Mouse (Mus musculus) left cerebral cortex, postnatal 10 days (tissue): ENCODE measurements around the gene Tnpo1. TPM values are rescaled to one million over a fixed set of nuclear protein-coding genes. Genes with fewer than 3 reads are reported as not detected.

Experiments
- DNase-seq, 2 experiments: peaks; one replicate each; pipeline ENCODE4 v3.0.0; 2021 to 2022; ENCODE audit warnings: low spot score in 2 of 2, mixed read lengths in 1 of 2; ENCODE audit errors: extremely low spot score in 1 of 2
- intact Hi-C: fragments of 180-260 bp; cut with DNase I; formaldehyde crosslinking; loops from one replicate; pipeline ENCODE4 v1.15.1; 2025
- total RNA-seq, 2 experiments: library from RNA; stranded (reverse); gene quantifications; 2 replicates each; pipeline ENCODE4 v1.2.3; 2021

Tnpo1 gene
- total RNA-seq, result 10 to 100 TPM; 66.4 to 66.9 TPM

DNA sequence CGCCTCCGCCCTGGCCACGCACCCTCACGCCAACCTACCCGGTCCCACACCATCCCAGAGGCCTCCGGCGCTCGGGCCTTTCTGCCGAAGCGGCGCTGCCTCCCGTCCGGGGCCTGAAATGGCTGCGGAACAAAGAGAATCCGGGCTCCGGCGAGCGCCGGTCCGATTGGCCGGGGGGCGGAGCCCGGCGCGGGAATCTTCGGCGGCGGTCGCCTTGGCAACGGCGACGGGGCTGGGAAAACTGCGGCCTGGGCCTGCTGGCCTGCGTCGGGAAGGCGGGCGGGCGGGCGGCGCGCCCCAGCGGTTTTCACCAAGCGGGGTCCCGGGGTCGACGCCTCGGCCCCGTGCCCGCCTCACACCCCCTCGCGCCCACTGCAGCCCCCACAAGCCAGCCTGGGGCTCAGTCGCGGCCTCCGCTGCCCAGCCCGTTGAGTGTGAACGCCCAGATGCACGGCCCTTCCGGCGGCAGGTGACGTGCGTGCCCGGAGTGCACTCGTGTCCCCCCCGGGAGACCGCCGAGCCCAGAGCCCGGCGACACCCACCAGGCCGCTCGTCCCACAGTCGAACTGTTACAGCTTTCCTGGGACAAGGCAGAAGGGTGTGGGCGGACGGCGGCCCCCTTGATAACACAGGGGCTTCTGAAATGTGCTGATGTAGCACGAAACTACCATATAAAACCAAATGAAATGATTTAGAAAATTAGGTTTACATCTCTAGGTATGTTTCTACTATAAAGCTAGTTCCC, at the start of gene Tnpo1:
Gene Tnpo1 (minus strand): TSS at position 172 of the 745 bp plus-strand sequence.
- DNase-seq, result peak; percentile 88 to 97
- intact Hi-C loops, result loop anchor here (10.0 kb wide), 1 partner anchor 148 kb away; no protein-coding TSS in a partner anchor

DNA sequence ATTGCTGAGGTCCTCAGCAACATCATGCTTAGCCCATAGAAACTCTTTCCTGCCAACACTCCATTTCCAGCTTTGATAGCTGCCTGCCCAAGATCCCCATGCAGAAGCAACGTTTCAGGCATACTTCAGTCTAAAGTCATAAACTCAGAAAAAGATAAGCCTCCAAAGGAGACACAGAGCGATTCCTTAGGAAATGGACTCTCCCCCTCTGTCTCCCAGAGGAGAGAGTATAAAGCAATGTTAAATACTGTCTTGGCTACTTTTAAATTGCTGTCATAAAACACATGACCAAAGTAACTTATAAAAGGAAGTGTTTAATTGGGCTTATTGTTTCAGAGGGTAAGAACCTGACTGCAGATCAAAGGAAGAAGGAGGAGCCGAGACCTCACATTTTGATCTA, 45.9 kb upstream of the Tnpo1 start:
- intact Hi-C loops, result no loop called here
- no peak for DNase-seq

DNA sequence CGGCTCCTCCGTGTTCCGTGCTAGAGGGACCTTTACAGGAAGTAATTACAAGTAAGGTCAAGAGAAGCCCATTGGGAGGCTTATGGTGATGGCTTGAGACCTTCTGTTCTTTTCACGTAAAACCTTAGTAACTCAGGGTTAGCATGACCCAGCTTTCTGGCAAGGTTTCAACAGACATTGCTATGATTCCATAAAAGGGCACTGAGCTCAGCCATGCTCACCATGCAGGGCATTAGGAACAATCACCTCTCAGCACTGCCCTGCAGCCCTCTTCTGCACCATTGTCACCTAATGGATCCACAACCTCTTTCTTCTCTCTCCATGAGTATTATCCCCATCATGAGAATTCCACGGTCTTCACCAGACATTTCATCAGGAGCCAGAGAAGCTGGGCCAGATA, 45.5 kb upstream of the Tnpo1 start:
- DNase-seq, result no peak
- intact Hi-C loops, result no loop called here

DNA sequence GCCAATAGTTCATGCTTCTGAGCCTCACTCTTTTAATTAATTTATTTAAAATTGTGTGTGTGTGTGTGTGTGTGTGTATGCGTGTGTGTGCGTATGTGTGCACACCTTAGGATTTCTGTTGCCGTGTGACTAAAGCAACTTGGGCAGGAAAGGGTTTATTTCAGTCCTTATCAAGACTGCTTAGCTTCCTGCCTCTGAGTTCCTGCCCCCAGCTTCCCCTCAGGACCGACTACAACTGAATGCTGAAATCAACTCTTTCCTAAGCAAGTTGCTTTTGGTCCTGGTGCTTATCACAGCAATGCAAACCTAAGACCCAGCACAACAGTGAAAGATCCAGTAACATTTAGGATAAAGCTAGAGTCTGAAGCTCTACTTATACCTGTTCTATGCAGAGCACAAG, 42.3 kb upstream of the Tnpo1 start:
- intact Hi-C loops, result no loop called here

DNA sequence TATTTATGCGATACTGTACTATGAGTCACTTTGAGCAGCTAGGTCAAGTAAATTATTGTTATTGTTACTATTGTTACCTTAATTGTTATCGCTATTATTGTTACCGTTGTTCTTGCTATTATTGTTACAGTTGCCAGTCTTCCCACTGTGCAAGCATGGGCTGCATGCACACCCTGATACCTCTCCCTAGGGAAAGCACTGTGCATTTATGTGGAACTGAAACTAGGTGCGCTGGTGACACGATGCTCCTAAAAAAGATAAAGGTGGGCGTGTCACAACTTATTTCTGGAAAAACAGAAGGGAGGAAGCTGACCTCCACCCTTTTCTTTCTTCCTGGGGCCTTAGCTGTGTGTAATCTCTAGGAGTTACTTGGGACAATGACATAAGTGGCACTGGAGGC, 41.8 kb upstream of the Tnpo1 start:
- intact Hi-C loops, result no loop called here
- no peak for DNase-seq

More for the DNA sequence above, 42.3 kb upstream of the Tnpo1 start:
- no peak for DNase-seq

DNA sequence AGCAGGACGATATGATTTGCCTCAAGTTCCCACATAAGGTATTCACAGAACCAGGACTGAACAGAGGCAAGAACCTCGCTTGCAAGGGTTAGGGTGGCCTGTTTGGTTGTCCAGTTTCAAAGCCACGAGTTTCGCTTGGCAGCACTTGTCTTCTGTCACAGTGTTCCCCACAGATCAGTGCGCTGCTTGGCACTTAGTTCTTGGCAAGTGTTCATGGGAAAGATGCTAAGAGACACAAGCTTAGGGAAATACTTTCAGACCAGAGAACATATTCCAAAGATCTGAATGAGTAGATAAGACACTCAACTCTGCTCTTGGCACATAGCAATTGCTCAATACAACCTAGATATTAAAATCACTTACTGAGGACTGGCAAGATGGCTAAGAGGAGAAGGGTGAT, 40.4 kb upstream of the Tnpo1 start:
- DNase-seq, result no peak

DNA sequence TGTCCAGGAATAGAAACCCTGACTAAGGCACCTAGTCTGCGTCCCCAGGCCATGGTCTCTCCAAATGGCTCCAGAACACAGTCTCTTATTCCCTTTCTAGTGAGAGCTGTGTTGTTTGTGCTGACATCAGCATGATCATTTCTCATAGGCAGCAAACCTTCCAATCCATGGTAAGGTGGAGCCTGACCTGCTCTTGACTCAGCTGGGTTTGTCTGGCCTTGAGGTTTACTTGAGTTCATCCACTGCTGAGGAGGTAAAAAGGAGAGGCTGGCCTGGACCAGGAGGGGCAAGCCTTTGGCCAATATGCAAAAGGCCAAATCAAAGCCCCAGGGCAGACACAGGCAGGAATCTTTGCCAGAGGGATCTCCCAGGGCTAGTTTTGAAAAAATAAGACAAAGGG, 37.4 kb upstream of the Tnpo1 start:
- intact Hi-C loops, result no loop called here
- DNase-seq, result no peak

More for the DNA sequence above, 40.4 kb upstream of the Tnpo1 start:
- intact Hi-C loops, result no loop called here

DNA sequence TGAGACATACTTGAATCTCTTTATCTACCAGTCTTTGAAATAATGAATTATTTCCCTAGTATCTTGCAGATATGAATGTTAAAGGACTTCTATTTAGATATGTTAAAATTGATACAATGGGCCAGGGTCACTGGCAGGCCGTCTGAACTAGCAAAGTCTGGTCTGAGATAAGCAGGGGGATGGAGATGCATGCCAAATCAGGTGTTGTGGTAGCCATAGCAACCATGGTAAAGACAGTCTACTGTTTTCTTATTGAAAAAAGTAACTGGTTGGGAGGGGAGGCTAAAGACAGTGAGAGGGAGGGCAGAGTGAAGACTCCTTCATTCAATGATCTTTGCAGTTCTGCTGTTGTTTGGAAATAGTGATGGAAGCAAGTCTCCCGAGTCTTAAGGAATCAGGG, 32.0 kb upstream of the Tnpo1 start:
- intact Hi-C loops, result no loop called here

DNA sequence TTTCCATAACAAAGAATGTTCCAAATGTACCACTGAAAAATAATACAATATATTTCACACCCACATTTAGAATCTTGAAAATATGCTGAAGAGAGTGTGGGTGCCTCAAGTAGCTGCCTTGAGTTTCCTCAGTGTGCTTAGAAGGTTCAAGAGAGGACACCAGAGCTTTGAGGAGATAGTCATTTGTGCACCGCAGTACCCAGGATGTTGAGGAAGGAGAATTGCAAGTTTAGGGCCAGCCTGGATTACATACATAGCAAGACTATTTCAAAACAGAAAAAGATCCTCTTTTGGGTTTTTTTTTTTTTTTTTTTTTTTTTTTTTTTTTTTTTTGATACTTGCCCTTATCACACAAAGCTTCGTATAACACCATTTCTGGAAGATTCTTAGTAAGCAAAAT, 30.0 kb upstream of the Tnpo1 start:
- DNase-seq, result no peak
- intact Hi-C loops, result no loop called here

More for the DNA sequence above, 32.0 kb upstream of the Tnpo1 start:
- DNase-seq, result no peak

DNA sequence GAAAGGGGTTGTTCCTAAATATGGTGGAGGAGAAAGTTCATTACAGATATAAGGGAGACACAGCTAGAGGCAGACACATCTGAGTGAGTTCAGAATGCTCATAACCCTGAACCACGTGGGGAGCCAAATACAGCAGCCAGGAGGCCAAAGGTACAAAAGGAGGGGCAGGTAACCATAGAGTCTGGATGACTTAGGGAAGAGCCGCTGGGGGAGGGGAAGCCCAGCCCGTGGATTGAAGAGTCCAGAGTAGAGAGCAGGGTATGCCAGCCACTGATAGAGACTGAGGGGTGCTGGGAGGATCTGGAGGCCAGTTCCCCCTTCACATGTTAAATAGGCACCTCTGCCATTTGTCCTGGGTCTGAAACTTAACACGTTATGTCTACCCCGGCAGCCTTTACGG, 29.5 kb upstream of the Tnpo1 start:
- intact Hi-C loops, result no loop called here
- DNase-seq, result no peak

DNA sequence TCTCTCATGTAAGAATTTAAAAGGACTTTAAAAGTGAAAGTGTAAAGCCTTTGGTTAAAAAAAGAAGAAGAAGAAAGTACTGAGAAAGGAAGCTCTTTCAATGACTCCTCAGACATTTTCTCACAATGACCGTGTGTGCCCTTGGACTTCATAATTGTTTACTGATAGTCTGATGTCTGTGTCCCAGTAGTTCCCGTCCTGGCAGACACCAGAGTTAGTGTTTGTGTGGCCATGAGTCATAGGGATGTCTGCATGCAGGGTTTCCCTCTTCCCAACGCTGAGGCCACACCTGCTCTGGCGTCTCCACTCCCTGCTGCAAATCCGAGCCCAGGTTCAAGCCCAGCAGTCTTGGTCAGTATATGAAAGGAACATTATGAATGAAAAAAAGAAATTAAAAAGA, 29.0 kb upstream of the Tnpo1 start:
- no peak for DNase-seq
- intact Hi-C loops, result no loop called here

DNA sequence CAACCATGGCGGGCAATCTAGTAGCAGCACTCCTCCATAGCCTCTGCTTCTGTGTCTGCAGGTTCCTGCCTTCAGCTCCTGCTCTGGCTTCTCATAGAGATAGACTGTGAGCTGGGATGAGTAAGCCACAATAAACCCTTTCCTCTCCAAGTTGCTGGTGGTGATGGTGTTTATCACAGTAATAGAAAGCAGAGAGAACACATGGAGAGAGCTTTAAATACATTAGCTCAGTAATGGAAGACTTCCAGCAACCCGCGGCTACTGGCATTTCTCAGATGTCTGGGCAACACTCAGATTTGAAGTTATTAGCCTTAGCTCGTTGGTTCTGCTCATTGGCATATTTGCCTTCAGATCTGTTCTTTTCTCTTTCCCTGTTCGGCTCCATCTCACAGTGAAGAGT, 27.6 kb upstream of the Tnpo1 start:
- intact Hi-C loops, result no loop called here
- DNase-seq, result peak in 1 of 2 experiments; percentile 45

DNA sequence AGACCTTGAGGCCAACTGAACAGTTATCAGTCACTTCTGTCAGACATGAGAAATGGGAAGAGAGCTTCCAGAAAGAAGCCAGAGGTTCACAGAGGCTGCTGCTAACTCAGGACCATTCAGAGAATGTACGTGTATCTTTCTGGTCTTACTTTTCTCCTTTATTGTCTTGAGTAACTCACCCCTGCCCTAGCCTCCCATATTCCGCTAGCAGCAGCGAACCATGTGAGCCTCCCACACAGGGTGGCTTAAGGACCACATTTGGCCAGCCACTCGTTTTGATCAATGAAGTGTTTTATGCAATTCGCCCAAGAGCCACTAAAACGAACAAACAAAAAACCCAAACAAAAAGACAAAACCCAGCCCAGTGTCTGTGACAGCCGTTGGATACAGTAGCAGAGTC, 25.8 kb upstream of the Tnpo1 start:
- DNase-seq, result no peak
- intact Hi-C loops, result no loop called here

DNA sequence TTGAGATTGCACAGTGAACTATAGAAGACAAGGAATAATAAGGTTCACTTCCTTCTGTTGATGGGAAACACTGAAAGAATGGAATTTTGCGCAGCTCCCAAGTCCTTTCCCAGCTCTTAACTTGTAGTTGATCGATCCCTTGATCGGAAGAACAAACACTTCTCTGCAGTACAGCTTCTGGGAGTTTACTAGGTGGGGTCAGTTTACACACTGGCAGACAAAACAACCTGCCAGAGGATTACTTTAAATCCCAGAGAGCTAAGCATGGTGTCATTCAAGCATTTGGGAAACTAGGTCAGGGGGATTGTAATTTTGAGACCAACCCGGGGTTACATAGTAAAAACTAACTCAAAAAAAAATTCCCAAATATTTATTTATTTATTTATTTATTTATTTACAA, 22.0 kb upstream of the Tnpo1 start:
- no peak for DNase-seq
- intact Hi-C loops, result no loop called here

DNA sequence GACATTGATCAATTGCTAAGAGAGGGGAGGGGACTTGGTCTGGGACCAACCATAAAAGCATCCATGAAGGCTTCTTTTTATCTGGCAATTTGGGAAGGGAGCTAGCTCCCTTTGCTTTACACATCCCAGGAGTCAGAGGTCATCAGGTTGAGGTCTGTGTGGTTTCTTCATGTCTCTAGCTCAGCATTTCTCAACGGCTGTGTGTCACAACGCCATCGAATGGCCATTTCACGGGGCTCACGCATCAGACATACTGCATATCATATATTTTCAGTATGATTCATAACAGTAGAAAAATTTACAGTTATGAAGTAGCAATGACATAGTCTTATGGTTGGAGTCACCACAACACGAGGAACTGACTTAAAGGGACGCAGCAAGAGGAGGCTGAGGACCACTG, 20.2 kb upstream of the Tnpo1 start:
- DNase-seq, result no peak

DNA sequence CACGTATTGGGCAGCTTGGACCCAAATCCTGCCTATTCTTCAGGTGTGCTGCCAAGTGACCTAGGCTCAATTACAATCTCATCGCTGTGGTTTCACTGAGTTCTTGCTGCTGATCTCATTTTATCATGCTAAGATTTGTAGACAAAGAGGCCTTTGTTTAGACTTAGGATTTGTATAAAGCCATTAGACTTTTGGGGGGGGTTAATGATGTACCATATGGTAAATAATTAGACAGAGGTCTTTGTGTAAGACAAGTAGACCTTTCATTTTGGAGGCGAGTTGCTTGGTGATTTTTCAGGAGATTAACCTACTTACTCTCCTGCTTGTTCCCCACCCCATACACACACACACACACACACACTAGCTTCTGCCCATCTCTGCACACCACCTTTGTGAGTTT, 19.7 kb upstream of the Tnpo1 start:
- intact Hi-C loops, result no loop called here
- no peak for DNase-seq

More for the DNA sequence above, 20.2 kb upstream of the Tnpo1 start:
- intact Hi-C loops, result no loop called here

DNA sequence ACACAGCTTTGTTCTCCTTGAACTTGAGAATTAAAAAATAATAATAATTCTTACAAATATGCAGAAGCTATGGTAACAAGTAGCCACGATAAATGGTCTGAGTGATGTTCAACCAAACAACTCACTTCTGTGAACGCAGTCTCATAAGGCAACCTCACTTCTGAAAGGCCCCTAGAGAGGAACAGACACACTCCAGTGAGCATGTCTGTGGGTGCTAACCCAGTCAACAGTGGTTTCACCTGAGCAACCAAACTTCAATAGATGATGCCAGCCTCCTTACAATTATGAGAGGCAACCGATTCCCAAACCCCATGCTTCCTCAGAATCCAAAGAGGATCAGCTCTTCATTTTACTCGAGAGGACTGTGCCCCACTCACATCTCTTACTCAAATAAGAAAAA, 19.2 kb upstream of the Tnpo1 start:
- no peak for DNase-seq
- intact Hi-C loops, result no loop called here

DNA sequence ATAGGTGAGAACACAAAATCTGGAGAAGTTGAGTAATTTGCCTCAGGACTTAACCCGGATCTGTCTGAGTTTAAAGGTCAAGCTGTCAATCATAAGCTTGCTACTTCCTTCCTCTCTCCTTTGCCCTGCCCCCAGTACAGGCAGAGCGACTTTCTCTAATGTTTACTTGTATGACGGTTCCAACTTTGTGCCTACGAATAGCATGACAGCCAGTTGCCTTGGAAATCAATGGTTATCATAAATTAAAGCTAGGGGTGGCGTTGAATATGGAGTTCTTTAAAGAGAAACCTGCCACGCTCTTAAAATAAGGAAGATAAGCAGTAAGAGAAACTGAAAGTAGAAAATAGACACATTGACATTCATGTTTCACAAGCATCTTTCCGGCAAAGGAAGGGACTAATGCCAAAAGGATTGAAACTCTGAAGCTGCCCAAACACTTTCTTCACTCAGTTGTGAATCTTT, 18.5 kb upstream of the Tnpo1 start:
- peak in 1 of 2 experiments; percentile 28 for DNase-seq
- intact Hi-C loops, result no loop called here

DNA sequence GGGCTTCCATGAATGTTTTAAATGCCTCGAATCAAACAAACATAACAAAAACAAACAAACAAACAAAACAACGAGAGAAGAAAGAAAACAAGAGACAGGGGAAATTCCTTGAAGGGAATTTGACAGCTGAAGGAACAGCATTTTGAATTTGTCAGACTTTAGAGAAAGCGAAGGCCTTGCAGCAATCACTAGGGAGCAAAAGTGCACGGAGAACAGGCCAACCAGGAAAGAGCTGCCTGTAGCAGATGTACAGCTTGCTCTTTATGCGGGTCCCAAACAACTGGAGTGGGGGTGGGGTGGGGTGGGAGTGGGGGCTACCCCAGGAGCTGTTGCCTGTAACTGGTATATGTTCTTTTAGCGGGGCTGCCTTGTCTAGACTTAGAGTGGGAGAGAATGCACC, 16.2 kb upstream of the Tnpo1 start:
- DNase-seq, result no peak
- intact Hi-C loops, result no loop called here

DNA sequence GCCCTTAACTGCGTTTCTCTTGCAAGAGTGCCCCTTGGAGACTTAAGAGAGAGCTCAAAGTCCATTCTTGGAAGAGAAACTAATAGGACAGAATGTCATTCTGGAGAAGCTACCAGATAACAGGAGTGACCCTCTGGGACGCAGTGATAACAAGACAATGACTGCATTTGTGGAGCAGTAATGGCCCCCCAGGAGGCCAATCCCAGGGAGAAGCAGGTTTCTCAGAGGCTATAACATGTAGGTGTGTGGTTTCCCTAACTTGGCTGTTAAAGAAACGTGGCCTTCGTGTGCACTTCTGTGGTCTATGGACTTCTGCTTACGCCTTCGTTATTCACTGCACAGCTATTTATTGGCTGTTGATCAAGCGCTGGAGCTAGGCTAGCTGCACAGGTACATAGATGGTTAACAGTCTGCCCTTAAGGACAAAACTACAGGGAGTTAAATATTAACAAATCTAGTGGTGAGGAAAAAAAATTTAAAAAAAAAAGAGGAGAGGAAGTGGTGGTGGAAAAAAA, 15.7 kb upstream of the Tnpo1 start:
- intact Hi-C loops, result no loop called here
- DNase-seq, result no peak

DNA sequence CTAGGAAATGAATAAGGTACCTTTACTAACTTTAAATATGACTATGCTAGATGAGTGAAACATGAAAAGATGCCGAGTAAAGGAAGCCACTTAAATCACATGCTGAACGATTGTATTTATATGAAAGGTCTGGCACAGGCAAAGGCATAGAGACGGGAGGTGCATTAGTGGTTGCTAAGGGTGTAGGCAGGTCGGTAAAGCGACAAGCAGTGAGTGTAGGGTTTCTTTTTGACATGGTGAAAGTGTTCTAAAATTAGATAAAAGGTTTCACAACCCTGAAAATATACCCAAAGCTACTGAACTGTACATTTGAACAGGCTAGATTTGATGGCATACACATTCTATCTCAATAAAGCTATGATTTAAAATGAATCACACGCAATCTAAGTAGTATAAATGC, 10.9 kb upstream of the Tnpo1 start:
- intact Hi-C loops, result no loop called here
- no peak for DNase-seq
